Mouse (Mus musculus) lung, adult 2 months (tissue): ENCODE data around the gene Rapgef3. TPM values are rescaled to one million over a fixed set of nuclear protein-coding genes. Genes with fewer than 3 reads are reported as not detected.

ENCODE experiments used
- DNase-seq: peaks from one replicate; pipeline ENCODE4 v3.0.0; 2022
- H3K4me1 ChIP-seq: fragments of 200-500 bp; 2 replicates; pipeline ENCODE4 v1.6.1; 2011; ENCODE audit warnings: low read length; ENCODE audit not compliant: control insufficient read depth, insufficient read depth
- H3K4me3 ChIP-seq: fragments of 200-500 bp; replicated peaks from 2 replicates; pipeline ENCODE3; 2011; ENCODE audit warnings: low read depth, mild to moderate bottlenecking, control low read depth, low read length; ENCODE audit errors: extremely low read depth
- CTCF ChIP-seq: fragments of 200-500 bp; IDR thresholded peaks from 2 replicates; pipeline ENCODE4 v1.5.1; 2011; ENCODE audit warnings: mild to moderate bottlenecking, low read length, control low read depth; ENCODE audit not compliant: insufficient read depth
- POLR2A ChIP-seq: fragments of 200-500 bp; IDR thresholded peaks from 2 replicates; pipeline ENCODE4 v1.6.1; 2011; ENCODE audit warnings: low read depth, mild to moderate bottlenecking, control low read depth, low read length, borderline replicate concordance; ENCODE audit errors: extremely low read depth
- WGBS: fragments of 180-500 bp; shearing (Covaris S2); methylation state at CpG from one replicate; pipeline ENCODE4 v1.1.7; 2018; 5-methylcytosine and 5-hydroxymethylcytosine counted together
- polyA plus RNA-seq: library from polyadenylated mRNA; depleted of rRNA; stranded (reverse); fragments of >200 nt; gene quantifications from 2 replicates; pipeline ENCODE4 v1.2.3, GENCODE M21; 2012

The Rapgef3 gene
- polyA plus RNA-seq, 1 experiment: 94.2 TPM

DNA sequence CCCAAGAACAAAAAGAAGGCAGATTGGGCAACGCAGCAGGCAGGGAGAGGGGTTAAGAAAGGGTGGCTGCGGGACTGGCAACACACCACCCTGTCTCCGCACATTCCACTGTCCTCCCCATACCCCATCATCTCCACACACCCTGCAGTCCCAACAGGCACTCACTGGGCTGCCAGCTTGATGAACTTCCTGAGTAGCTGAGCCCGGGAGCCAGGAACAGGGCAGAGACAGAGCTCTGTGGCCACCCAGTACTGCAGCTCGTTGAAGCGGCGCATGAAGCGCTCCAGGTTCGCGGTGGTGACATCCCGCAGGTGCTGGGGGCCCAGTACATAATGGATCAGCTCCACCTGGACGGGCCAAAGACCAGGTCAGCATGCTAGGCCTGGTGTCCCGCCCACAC is 17.9 kb downstream of the Rapgef3 start:
- 76% methylated on average over 13 of the region's 13 CpGs for WGBS
- no peak for TF ChIP-seq POLR2A
- TF ChIP-seq CTCF: no peak
- Histone ChIP-seq H3K4me3 (no peak overlapping the region), H3K4me1 (peaks cover 7% of the 10 kb centered on the region)
- no peak for DNase-seq

DNA sequence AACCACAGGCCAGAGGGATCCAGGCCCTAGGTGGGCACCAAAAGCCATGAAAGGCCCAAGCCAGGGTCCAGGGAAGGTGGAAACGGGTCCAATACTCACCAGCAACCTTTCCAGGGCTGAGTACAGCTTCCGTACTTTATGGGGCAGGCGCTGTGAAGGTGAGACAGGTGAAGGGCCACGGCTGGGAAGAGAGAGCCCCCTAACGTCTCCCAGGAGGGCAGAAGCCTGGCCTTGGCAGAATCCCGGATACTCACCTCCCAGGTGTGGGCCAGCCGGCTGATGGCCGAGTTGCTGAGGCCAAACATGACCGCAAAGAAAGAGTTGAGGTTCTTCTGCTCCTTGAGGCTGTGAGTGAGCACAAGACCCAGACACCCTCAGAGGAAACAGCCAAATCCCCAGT is 18.4 kb downstream of the Rapgef3 start:
- WGBS: 90% methylated on average over 9 of the region's 9 CpGs
- Histone ChIP-seq H3K4me1 (peaks cover 7% of the 10 kb centered on the region), H3K4me3 (no peak overlapping the region)

GRCm38 (mm10) chr15:97748964-97749363 is 18.8 kb downstream of the Rapgef3 start:
- Histone ChIP-seq H3K4me3 (no peak overlapping the region), H3K4me1 (peaks cover 7% of the 10 kb centered on the region)
- WGBS: 91% methylated on average over 4 of the region's 4 CpGs
- no peak for DNase-seq
- no peak for TF ChIP-seq CTCF

More for the DNA sequence above, 18.4 kb downstream of the Rapgef3 start:
- no peak for TF ChIP-seq CTCF
- no peak for TF ChIP-seq POLR2A
- DNase-seq: no peak

GRCm38 (mm10) chr15:97748309-97748708 is 19.5 kb downstream of the Rapgef3 start:
- Histone ChIP-seq H3K4me1 (peaks cover 7% of the 10 kb centered on the region), H3K4me3 (no peak overlapping the region)
- DNase-seq: no peak
- TF ChIP-seq POLR2A (no peak), CTCF (no peak)
- WGBS: 70% methylated on average over 10 of the region's 10 CpGs

DNA sequence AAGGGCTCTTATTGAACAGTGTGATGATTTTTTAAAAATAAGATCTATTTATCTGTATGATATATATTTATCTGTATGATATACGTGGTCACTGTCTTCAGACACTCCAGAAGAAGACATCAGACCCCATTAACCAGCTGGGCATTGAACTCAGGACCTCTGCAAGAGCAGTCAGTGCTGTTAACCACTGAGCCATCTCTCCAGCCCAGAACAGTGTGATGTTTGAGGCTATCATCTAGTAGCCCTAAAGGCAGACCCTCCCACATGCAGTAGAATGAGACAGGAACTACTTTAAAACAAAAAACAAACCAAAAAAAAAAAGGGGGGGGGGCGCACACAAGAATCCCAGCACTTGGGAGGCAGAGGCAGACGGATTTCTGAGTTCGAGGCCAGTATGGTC is 20.3 kb downstream of the Rapgef3 start:
- H3K4me3 ChIP-seq: no peak overlapping the region

DNA sequence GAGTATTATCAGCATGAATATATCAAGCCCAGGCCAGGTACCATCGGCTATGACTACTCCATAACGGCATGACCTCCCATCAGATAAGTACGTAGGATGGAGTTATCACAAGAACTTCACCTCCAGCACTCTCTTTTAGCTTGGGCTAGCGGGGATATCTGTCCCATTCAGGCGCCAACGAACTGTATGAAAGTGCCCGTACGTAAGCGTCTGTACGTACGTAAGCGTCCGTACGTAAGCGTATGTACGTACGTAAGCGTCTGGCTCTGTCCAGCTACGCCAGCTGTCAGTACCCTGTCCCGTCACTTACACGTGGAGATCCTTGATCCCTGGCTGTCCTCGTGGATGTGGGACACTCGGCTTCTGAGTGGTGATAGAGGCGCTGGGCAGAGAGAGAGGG is 21.0 kb downstream of the Rapgef3 start:
- no peak for TF ChIP-seq POLR2A
- no peak for TF ChIP-seq CTCF
- WGBS: 89% methylated on average over 24 of the region's 24 CpGs
- Histone ChIP-seq H3K4me1 (peaks cover 7% of the 10 kb centered on the region), H3K4me3 (no peak overlapping the region)
- no peak for DNase-seq

More for the DNA sequence above, 20.3 kb downstream of the Rapgef3 start:
- no peak for DNase-seq
- 85% methylated on average over 4 of the region's 4 CpGs for WGBS
- TF ChIP-seq POLR2A (no peak), CTCF (no peak)
- H3K4me1 ChIP-seq: peaks cover 7% of the 10 kb centered on the region

DNA sequence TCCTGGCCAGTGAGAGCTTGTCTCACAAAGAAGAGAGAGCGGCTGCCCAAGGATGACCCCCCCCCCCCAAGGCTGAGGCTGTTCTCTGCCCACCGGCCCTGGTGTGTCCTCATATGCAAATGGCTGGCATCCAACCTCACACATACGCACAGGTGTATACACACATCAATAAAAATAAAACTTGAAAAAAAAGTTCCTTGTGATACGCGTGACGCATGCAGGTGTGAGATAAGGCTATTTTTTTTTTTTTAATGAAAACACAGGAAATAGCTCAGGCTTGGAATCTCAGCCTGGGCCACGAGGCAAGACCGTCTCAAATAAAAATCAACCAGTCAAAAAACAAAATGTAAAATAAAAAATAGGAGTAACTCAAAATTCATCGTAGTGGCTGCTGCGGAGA is 21.5 kb downstream of the Rapgef3 start:
- Histone ChIP-seq H3K4me3 (no peak overlapping the region), H3K4me1 (peaks cover 7% of the 10 kb centered on the region)
- no peak for DNase-seq
- WGBS: 74% methylated on average over 10 of the region's 10 CpGs
- TF ChIP-seq CTCF: no peak
- TF ChIP-seq POLR2A: no peak

DNA sequence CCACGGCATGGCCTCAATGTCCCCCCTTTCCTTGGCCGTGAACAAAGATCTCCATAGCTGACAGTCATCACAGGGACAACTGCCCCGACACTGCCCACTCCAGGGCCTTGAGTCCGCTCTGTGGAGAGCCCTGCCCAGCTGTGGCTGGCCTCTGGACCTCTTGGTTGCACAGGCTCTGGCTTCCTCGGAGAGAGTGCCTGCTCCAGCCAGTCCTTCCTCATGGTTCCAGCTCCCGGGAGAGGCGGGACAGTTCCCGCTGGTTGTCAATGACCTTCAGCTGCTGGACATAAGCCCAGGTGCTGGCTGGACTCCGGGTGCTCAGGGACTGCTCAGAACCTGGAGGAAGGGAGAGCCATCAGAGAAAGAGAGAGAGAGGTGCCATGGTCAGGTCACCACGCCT is 22.4 kb downstream of the Rapgef3 start:
- no peak for TF ChIP-seq CTCF
- no peak for TF ChIP-seq POLR2A
- WGBS: 40% methylated on average over 10 of the region's 10 CpGs
- no peak for DNase-seq
- Histone ChIP-seq H3K4me3 (no peak overlapping the region), H3K4me1 (peaks cover under 1% of the 10 kb centered on the region)

- Histone ChIP-seq H3K4me1 (no peaks in the 10 kb centered on the region; the same call in none of the 2 replicates), H3K4me3 (no peak overlapping the region)
- no peak for DNase-seq
- WGBS: 71% methylated on average over 10 of the region's 10 CpGs
- no peak for TF ChIP-seq CTCF
- TF ChIP-seq POLR2A: no peak
Observed at GRCm38 (mm10) chr15:97744930-97745329, 22.8 kb downstream of the Rapgef3 start.

GRCm38 (mm10) chr15:97743961-97744525 is 23.7 kb downstream of the Rapgef3 start:
- 68% methylated on average over 12 of the region's 12 CpGs for WGBS
- Histone ChIP-seq H3K4me3 (no peak overlapping the region), H3K4me1 (no peaks in the 10 kb centered on the region; the same call in 1 of the 2 replicates)
- no peak for DNase-seq
- TF ChIP-seq POLR2A (no peak), CTCF (no peak)
